Mouse (Mus musculus) liver, adult 2 months (tissue): ENCODE measurements at regions not wholly inside any gene's neighbourhood (a gene's known extent, or its start where the extent isn't known, plus 50 kb on each side); places are given as distances from the start of the nearest gene placed in this dataset.

Experiments used
- CTCF ChIP-seq: fragments of 200-500 bp; IDR thresholded peaks from 2 replicates; pipeline ENCODE4 v1.5.1; 2011; ENCODE audit warnings: low read depth, low read length, control low read depth
- POLR2A ChIP-seq: fragments of 200-500 bp; IDR thresholded peaks from 2 replicates; pipeline ENCODE4 v1.6.1; 2011; ENCODE audit warnings: low read length, control low read depth; ENCODE audit not compliant: insufficient read depth; ENCODE audit errors: extremely low read depth

DNA sequence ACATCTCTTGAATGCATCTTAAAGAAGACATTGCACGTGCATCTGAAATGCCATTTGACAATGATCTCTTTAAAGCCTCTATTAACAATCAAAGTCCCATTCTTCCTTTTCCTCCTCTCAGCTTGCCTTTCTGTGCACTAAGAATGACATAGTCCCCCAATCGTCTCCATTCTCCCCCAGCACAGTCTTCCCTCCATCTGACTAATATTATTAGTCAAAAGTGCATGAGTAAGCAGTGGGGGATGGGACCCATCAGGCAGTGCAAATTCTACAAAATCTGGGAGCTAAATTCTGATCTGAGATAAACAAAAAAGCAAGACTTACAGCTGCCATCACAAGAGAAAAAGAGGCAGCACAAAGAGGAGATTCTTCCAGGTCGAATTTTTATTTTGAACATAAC lies 475.0 kb downstream of the Efnb2 start:
- TF ChIP-seq CTCF = no peak
- no peak for TF ChIP-seq POLR2A
